Mouse (Mus musculus) stomach, embryonic 14.5 days (tissue): ENCODE measurements around the gene Smyd4. TPM values are rescaled to one million over a fixed set of nuclear protein-coding genes. Genes with fewer than 3 reads are reported as not detected.

Source experiments
- ATAC-seq: fragments of 200-750 bp; cut with Nextera tagmentation; 2 replicates; pipeline ENCODE4 v1.8.0; 2017; ENCODE audit warnings: low read depth, moderate TSS enrichment; ENCODE audit not compliant: insufficient number of reproducible peaks, insufficient read depth, low FRiP score
- H3K27ac ChIP-seq: fragments of 300-500 bp; sonication (generic); 2 replicates; pipeline ENCODE4 v1.5.1; 2014; ENCODE audit warnings: mild to moderate bottlenecking, low read length, moderate library complexity, mixed read lengths
- H3K27me3 ChIP-seq: fragments of 300-500 bp; sonication (generic); 2 replicates; pipeline ENCODE4 v1.6.1; 2014; ENCODE audit warnings: low read length, control low read depth, mixed read lengths; ENCODE audit not compliant: control insufficient read depth, insufficient read depth
- H3K36me3 ChIP-seq: fragments of 300-500 bp; sonication (generic); 2 replicates; pipeline ENCODE4 v1.6.1; 2014; ENCODE audit warnings: mild to moderate bottlenecking, control low read depth, low read length, moderate library complexity, mixed read lengths; ENCODE audit not compliant: control insufficient read depth, insufficient read depth
- H3K4me1 ChIP-seq: fragments of 300-500 bp; sonication (generic); 2 replicates; pipeline ENCODE4 v1.6.1; 2014; ENCODE audit warnings: low read length, control low read depth, mixed read lengths; ENCODE audit not compliant: control insufficient read depth, insufficient read depth
- H3K4me2 ChIP-seq: fragments of 300-500 bp; sonication (generic); replicated peaks from 2 replicates; pipeline ENCODE4 v1.6.1; 2014; ENCODE audit warnings: low read depth, low read length, control low read depth
- H3K4me3 ChIP-seq: fragments of 300-500 bp; sonication (generic); 2 replicates; pipeline ENCODE4 v1.5.1; 2014; ENCODE audit warnings: low read depth, low read length, control low read depth
- H3K9ac ChIP-seq: fragments of 300-500 bp; sonication (generic); replicated peaks from 2 replicates; pipeline ENCODE4 v1.6.1; 2014; ENCODE audit warnings: low read depth, mild to moderate bottlenecking, control low read depth, low read length, moderate library complexity, mixed read lengths
- H3K9me3 ChIP-seq: fragments of 300-500 bp; sonication (generic); 2 replicates; pipeline ENCODE4 v1.6.1; 2016; ENCODE audit warnings: low read depth, low read length, control low read depth; ENCODE audit not compliant: control insufficient read depth
- WGBS: fragments of 180-500 bp; shearing (Covaris S2); extraction: QIAGEN DNeasy Blood & Tissue Kit; methylation state at CpG from one replicate; pipeline ENCODE4 v1.1.7; 2014; 5-methylcytosine and 5-hydroxymethylcytosine counted together
- polyA plus RNA-seq: library from polyadenylated mRNA; unstranded; fragments of >200 nt; fragmentation: Nextera tagmentation; extraction: Ambion mirVana; gene quantifications from 2 replicates; pipeline ENCODE4 v1.2.1, GENCODE M21; 2014

Gene Smyd4
- polyA plus RNA-seq: 12.6 and 14.2 TPM in 2 replicates

DNA sequence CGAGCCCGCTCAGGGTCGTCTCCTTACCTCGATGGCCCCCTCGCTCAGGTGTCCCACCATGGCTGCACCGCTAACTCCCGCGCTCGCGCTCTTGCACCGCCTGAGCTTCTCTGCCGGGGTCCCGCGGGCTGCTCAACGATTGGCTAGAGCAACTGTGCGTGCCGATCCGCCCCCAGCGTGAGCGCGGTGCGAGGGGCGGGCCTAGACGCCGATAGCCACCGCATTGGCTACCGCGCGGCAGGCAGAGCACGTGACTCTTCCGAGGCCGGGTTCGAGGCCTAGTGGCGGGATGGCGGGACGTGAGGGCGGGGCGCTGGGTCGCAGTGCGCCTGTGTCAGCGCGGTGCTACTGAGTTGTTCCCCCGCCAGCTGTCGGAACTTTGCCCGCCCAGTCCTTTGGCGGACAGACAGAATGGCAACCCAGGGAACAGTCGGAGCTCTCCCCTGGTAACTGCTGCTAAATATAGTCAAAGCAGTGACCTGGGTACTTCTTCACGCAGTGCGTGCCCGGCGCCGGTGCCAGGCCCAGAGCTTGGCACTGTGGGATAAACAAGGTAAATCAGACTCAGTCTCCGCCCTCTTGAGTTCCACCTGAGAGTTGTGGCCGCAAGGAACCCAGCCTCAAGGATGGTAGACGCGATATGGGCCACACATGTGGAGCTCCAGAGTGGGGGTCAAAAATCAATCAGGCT is at the start of gene Smyd4, which contains the start of gene Rpa1:
Smyd4 (plus strand) TSS at position 235 of the 691 bp plus-strand sequence.
Rpa1 (minus strand) TSS at position 126 of the 691 bp plus-strand sequence.
- under 1% methylated on average over 56 of the region's 56 CpGs for WGBS
- Histone ChIP-seq H3K27me3 (no peaks in the 10 kb centered on the region), H3K9me3 (no peaks in the 10 kb centered on the region), H3K9ac (peak within 1 kb of the TSS; percentile 80), H3K27ac (peak within 1 kb of the TSS; percentile 66; the same call in 1 of the 2 replicates), H3K4me3 (peak within 1 kb of the TSS; percentile 86), H3K4me1 (peaks cover 15% of the 10 kb centered on the region; the same call in 1 of the 2 replicates), H3K4me2 (peak within 1 kb of the TSS; percentile 83), H3K36me3 (no peaks in the 10 kb centered on the region)
- peak; percentile 99 for ATAC-seq

GRCm38 (mm10) chr11:75298491-75298890 is 49.7 kb upstream of the Smyd4 start:
- H3K27me3 ChIP-seq: no peaks in the 10 kb centered on the region
- no peak for ATAC-seq
- 48% methylated on average over 11 of the region's 11 CpGs for WGBS
- H3K4me1 ChIP-seq: peaks cover 6% of the 10 kb centered on the region; the same call in 1 of the 2 replicates
- H3K9ac ChIP-seq: no peak overlapping the region
- H3K27ac ChIP-seq: no peak overlapping the region
- peaks cover 34% of the 10 kb centered on the region for H3K36me3 ChIP-seq
- no peak overlapping the region for H3K4me3 ChIP-seq
- H3K4me2 ChIP-seq: no peak overlapping the region
- no peaks in the 10 kb centered on the region for H3K9me3 ChIP-seq

DNA sequence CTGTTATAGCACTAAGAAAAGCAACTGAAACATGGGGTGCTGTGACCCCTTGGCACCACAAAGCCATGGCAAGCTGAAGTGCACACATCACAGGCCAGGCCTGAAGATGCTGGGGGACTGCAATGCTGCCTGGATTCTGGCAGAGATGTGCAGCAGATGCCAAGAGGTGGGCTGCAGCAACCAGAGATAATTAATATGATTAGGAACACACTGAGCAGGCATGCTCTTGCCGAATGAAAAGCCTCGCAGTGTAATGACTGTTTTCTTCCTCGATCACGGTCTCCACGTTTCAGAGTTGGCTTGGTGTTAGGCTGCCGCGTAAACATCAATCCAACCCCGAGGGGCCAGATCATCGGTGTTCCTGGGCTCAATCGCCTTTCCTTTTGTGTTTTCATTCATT is 48.4 kb upstream of the Smyd4 start:
- no peak for ATAC-seq
- H3K27ac ChIP-seq: no peak overlapping the region
- H3K4me2 ChIP-seq: no peak overlapping the region
- no peaks in the 10 kb centered on the region for H3K9me3 ChIP-seq
- no peaks in the 10 kb centered on the region for H3K27me3 ChIP-seq
- peaks cover 35% of the 10 kb centered on the region for H3K36me3 ChIP-seq
- WGBS: 83% methylated on average over 10 of the region's 10 CpGs
- H3K4me3 ChIP-seq: no peak overlapping the region
- no peaks in the 10 kb centered on the region for H3K4me1 ChIP-seq
- no peak overlapping the region for H3K9ac ChIP-seq

DNA sequence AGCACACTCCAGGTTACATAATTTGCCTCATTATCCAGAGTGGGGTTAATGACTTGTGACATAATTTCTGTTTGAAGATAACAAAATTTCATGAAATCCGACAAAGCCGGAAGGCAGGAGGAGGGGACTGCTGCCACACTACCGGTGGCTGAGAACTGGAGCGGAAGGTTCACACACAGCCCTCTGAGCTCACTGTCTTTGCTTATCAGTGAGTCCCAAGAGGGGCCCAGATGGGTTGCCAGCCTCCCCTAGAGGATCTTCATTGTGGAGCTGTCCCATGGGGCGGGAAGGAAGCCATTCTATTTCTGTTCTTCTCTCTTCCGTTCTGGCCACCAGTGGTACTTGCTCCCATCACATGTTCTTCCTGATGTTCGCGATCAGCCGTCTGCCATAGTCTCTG is 47.3 kb upstream of the Smyd4 start:
- Histone ChIP-seq H3K4me1 (no peaks in the 10 kb centered on the region), H3K9ac (no peak overlapping the region), H3K27me3 (no peaks in the 10 kb centered on the region), H3K4me2 (no peak overlapping the region), H3K36me3 (peaks cover 47% of the 10 kb centered on the region), H3K4me3 (no peak overlapping the region), H3K27ac (no peak overlapping the region), H3K9me3 (no peaks in the 10 kb centered on the region)
- ATAC-seq: no peak
- 85% methylated on average over 9 of the region's 9 CpGs for WGBS

DNA sequence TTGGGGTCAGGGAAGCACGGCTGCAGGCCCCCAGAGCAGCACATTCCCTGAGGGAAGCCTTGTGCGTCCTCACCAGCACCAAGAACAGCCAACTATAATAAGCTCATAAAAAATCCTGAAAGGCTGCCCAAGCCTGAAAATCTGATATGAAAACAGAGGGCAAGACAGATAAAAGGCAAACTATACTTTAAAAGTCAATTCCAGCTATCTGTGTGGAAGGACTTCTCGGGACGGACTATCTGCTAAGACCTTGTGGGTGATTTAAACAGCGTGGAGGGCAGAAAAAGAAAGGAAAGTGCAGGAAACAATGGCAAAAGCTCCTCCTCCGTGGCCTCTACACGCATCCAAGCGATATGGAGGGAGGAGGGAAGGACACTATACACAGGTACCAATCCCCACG is 43.4 kb upstream of the Smyd4 start:
- ATAC-seq: no peak
- H3K4me2 ChIP-seq: no peak overlapping the region
- WGBS: 91% methylated on average over 9 of the region's 9 CpGs
- H3K27me3 ChIP-seq: no peaks in the 10 kb centered on the region
- no peak overlapping the region for H3K4me3 ChIP-seq
- no peaks in the 10 kb centered on the region for H3K4me1 ChIP-seq
- no peak overlapping the region for H3K9ac ChIP-seq
- no peaks in the 10 kb centered on the region for H3K9me3 ChIP-seq
- no peak overlapping the region for H3K27ac ChIP-seq
- H3K36me3 ChIP-seq: peaks cover 73% of the 10 kb centered on the region

DNA sequence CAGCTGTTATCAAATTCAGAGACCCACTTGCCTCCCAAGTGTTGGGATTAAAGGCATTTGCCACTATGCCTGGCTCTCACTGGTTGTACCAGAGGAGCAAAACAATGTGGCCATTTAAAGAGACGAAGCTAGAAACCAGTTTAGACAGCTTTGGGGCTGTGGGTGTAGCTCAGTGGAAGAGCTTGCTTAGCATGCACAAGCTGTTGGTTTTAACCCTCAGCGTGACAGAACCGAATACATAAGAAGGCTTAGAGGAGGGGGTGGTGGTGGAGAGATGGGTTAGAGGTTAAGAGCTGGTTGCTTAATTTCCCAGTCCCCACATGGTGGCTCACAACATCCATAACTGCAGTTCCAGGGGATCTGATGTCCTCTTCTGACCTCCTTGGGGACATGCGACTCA is 39.6 kb upstream of the Smyd4 start:
- Histone ChIP-seq H3K9me3 (no peaks in the 10 kb centered on the region), H3K9ac (no peak overlapping the region), H3K4me3 (no peak overlapping the region), H3K4me1 (no peaks in the 10 kb centered on the region), H3K27me3 (no peaks in the 10 kb centered on the region), H3K4me2 (no peak overlapping the region), H3K27ac (no peak overlapping the region), H3K36me3 (peaks cover 75% of the 10 kb centered on the region)
- WGBS: 85% methylated on average over 4 of the region's 4 CpGs
- no peak for ATAC-seq

- no peak overlapping the region for H3K4me2 ChIP-seq
- H3K4me1 ChIP-seq: no peaks in the 10 kb centered on the region
- no peaks in the 10 kb centered on the region for H3K27me3 ChIP-seq
- no peak for ATAC-seq
- no peak overlapping the region for H3K27ac ChIP-seq
- H3K9me3 ChIP-seq: no peaks in the 10 kb centered on the region
- WGBS: 89% methylated on average over 8 of the region's 8 CpGs
- H3K36me3 ChIP-seq: peaks cover 77% of the 10 kb centered on the region
- H3K9ac ChIP-seq: no peak overlapping the region
- no peak overlapping the region for H3K4me3 ChIP-seq
These were observed 37.4 kb upstream of the Smyd4 start for GRCm38 (mm10) chr11:75310813-75311212.

DNA sequence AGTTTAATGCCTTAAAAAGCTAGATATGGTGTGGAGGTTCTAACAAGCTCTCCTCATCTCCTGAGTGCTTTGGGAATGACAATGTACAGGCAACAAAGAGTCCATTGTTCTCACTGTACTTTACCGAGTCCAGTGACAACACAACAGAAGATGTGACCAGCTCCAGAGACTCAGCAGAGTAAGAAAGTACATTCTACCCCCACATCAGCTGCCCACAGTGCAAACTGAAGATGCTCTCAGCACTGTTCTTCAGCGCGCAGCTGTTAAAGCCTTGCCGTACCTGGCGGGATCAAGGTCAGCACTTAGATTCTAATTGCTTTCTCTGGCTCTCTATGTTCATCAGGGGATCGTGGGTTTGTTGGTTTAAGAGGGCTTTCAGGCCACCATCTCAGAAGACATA is 36.5 kb upstream of the Smyd4 start:
- no peak overlapping the region for H3K4me2 ChIP-seq
- H3K4me3 ChIP-seq: no peak overlapping the region
- no peak for ATAC-seq
- no peak overlapping the region for H3K9ac ChIP-seq
- H3K36me3 ChIP-seq: peaks cover 76% of the 10 kb centered on the region
- no peaks in the 10 kb centered on the region for H3K9me3 ChIP-seq
- no peaks in the 10 kb centered on the region for H3K27me3 ChIP-seq
- no peaks in the 10 kb centered on the region for H3K4me1 ChIP-seq
- no peak overlapping the region for H3K27ac ChIP-seq
- 89% methylated on average over 6 of the region's 6 CpGs for WGBS

GRCm38 (mm10) chr11:75313834-75314233 is 34.4 kb upstream of the Smyd4 start:
- peaks cover 65% of the 10 kb centered on the region for H3K36me3 ChIP-seq
- ATAC-seq: no peak
- H3K27ac ChIP-seq: no peak overlapping the region
- no peak overlapping the region for H3K4me3 ChIP-seq
- no peaks in the 10 kb centered on the region for H3K9me3 ChIP-seq
- 89% methylated on average over 8 of the region's 8 CpGs for WGBS
- H3K27me3 ChIP-seq: no peaks in the 10 kb centered on the region
- H3K4me2 ChIP-seq: no peak overlapping the region
- H3K9ac ChIP-seq: no peak overlapping the region
- H3K4me1 ChIP-seq: no peaks in the 10 kb centered on the region
